Mouse (Mus musculus): ENCODE data around the gene Kcnk3.

DNA sequence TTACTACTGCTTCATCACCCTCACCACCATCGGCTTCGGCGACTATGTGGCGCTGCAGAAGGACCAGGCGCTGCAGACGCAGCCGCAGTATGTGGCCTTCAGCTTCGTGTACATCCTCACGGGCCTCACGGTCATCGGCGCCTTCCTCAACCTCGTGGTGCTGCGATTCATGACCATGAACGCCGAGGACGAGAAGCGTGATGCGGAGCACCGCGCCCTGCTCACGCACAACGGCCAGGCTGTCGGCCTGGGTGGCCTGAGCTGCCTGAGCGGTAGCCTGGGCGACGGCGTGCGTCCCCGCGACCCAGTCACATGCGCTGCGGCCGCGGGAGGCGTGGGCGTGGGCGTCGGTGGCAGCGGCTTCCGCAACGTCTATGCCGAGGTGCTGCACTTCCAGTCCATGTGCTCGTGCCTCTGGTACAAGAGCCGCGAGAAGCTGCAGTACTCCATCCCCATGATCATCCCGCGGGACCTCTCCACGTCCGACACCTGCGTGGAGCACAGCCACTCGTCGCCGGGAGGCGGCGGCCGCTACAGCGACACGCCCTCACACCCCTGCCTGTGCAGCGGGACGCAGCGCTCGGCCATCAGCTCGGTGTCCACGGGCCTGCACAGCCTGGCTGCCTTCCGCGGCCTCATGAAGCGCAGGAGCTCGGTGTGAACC, 34.3 kb downstream of the Kcnk3 start:
- TF ChIP-seq CTCF (IDR thresholded peaks at IDR 0.05), result peak; percentile 38
- no peak for TF ChIP-seq EP300 (IDR thresholded peaks at IDR 0.05)

Measured in lung, postnatal 0 days (tissue).